Mouse (Mus musculus) ZHBTc4 (cell line): Measurements from ENCODE around the gene Col13a1.
A peak's percentile ranks its signal among the peaks of the same experiment; 100 is the strongest.

Source experiments
- DNase-seq: peaks from one replicate; pipeline ENCODE4 v3.0.0-alpha.2; 2011; ENCODE audit warnings: low read depth, low spot score

Gene Col13a1

DNA sequence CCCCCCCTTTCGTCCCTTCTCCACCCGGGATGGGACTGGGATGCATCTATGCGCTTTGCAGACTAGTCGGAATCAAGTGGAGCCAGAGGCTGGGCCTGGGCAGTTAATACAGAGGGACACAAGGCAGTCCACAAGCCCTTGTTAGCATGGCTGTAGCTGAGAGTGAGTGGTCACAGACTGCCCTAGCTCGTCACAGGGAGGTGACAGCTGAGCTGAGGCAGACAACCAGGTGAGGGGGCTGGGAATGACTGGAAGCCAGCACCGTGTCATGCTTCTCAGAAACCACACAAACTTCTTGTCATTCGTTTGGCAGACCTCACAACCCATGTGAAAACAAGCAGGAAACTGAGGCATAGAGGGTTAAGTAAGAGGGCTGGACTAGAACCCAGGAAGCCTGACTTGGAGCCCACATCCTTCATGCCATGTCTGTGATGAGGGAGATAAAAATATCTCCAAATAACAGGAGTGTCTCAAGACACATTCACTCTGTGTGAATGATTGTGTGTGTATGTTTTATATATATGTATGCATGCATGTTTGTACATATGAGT lies 10.8 kb downstream of the Col13a1 start:
- DNase-seq, result no peak

DNA sequence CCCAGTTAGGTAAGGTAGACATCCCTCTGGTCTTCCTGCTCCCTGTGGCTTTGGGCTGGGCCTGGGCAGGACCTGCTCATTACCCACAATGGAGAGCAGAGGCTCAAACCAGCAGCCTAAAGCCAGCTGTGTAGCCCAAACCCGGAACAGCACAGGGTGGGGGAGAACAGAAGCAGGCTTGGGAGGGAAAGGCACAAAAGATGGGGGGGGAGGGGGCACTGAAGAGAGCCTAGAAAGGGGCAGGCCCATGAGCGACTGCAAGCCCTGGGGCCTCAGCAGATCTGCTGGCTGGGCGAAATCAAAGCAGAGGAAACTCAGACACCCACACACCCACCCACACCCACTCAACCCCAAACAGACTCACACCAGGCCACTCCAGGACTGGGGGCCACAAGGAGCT lies 11.7 kb downstream of the Col13a1 start:
- peak; percentile 74 for DNase-seq

- no peak for DNase-seq
Measured at GRCm38 (mm10) chr10:61965386-61965841, 13.5 kb downstream of the Col13a1 start.

GRCm38 (mm10) chr10:61956718-61957117 lies 22.2 kb downstream of the Col13a1 start:
- no peak for DNase-seq

- DNase-seq, result no peak
Measured at GRCm38 (mm10) chr10:61953916-61954315, 25.0 kb downstream of the Col13a1 start.

GRCm38 (mm10) chr10:61949542-61949941 lies 29.4 kb downstream of the Col13a1 start:
- no peak for DNase-seq

DNA sequence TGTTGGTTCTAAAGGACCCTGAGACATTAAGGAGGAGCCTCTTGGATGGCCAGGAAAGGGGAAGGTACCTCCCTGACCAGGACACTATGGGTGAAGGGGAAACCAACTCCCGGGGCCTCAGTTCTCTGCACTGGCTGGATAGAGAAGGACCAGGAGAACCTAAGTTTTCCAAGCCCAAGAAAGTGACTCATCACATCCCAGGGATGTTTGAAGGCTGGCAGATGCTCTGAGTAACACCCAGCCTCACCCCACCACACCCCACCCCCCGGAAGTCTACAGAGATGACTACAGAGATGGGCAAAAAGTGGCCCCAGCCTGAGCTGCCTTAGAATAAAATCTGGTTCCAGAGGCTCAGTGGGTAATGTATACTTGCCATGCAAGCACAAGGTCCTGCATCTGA lies 34.5 kb downstream of the Col13a1 start:
- DNase-seq, result no peak

- no peak for DNase-seq
Measured at GRCm38 (mm10) chr10:61943480-61943879, 35.4 kb downstream of the Col13a1 start.

DNA sequence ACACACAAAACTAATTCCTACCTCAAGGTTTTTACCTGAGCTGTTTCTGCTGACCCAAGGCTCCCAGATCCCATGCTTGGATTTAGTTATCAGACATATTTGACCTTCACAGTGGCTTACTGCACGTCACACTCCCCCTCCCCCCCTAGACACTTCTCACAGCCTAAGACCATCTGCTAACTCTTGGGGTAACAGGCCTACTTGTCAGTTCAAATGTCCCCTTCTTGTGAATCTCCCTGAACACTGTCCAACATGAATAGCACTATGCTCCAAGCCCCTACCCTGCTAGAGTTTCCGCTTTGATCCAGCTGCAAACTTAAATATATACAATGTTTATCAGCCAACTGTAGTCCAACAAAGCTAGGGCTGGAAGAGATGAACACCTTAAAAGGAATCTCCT lies 36.2 kb downstream of the Col13a1 start:
- DNase-seq, result no peak

DNA sequence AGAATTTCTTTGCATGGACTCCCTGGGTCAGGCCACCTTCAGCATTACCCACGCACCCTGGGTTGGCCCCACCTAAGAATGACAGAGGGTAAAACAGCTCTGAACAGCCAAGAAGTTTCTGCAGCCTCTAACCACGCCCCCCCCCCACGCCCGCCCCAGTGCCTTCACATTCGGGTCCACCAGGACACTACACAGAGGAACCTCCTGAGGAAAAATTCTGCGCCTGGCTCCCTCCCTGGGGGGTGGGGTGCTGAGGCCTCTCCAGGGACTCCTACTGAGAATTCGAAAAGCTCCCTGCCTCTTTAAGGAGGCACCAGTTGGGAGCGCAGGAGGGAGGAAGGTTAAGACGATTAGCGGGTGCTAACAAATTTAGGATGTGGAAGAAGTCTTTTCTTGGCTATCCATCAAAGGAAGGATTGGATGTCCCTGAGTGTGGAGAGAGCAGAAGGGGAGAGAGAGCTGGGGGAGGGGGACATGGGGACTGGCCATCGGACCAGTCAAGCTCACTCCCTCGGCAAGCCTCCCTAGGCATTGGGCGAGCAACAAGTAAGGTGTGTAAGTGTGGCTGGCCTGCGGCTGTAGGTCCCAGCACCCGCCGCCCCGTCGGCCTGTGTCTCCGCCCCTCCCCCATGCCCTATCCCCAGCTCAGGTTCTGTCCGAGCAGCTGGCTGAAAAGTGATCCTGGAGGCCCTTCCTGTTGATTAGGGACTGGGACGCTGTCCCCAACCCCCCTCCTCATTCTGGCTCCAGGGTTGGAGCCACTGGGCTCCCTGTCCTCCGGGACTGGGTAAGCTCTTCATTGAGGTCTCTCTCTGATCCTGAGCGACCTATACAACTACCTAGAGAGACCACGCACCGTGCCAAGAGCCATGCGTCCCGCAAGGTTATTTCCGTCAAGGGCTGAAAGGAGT lies 42.4 kb downstream of the Col13a1 start:
- DNase-seq, result peak; percentile 66

DNA sequence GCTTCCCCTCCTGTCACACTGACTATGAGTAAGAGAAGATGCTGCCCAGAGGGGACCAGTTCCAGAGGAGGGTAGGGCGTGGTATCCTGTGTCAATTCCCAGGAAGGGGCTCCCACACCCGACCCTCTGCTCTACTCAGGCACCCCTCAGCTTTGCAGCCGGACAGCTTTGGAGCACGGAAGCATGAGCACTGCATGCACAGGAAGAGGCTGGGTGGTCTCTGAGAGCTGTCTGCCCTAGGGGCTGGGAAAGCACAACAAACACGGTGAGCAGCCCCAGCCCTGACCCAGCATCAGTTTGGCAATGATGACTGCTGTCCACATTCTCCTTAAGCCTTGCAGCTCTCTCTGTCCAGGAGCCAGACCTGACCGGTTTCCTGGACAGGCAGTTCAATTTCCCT lies 47.2 kb downstream of the Col13a1 start:
- DNase-seq, result no peak

DNA sequence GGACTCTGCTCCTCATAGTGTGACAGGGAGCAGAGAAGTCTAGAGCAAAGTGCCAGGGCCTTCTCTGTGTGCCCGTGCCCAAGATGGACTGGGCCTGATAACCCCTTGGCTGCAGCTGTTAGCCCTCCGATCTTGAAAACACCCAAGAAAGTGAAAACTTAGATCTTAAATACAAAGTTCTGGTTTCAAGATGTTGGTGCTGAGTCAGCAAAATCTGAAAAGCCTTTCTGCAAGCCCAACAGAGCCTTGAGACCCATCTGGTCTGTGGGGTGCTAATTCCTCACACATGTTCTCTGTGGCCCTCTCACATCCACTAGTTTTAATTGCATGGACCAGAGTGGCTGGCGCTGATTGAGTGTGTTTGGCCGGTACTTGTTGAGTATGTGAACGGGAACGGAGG lies 49.0 kb downstream of the Col13a1 start:
- no peak for DNase-seq

GRCm38 (mm10) chr10:61928725-61929651 lies 49.9 kb downstream of the Col13a1 start:
- peak; percentile 94 for DNase-seq

DNA sequence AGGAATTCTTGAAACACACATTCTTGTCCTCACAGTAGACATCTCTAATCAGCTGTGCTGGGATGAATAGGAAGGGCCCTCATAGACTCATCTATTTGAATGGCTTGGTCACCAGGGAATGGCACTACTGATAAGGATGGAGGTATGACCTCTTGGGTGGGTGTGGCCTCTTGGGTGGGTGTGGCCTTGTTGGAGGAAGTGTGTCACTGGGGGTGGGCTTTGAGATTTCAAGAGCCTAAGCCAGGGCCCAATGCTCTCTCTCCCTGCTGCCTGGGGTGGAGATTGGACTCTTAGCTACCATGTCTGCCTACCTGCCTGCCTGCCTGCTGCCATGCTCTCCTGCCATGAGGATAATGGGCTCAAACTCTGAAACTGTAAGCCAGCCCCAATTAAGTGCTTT lies 53.2 kb downstream of the Col13a1 start:
- peak; percentile 57 for DNase-seq

- DNase-seq, result no peak
Measured at GRCm38 (mm10) chr10:61920655-61921365, 58.1 kb downstream of the Col13a1 start.

DNA sequence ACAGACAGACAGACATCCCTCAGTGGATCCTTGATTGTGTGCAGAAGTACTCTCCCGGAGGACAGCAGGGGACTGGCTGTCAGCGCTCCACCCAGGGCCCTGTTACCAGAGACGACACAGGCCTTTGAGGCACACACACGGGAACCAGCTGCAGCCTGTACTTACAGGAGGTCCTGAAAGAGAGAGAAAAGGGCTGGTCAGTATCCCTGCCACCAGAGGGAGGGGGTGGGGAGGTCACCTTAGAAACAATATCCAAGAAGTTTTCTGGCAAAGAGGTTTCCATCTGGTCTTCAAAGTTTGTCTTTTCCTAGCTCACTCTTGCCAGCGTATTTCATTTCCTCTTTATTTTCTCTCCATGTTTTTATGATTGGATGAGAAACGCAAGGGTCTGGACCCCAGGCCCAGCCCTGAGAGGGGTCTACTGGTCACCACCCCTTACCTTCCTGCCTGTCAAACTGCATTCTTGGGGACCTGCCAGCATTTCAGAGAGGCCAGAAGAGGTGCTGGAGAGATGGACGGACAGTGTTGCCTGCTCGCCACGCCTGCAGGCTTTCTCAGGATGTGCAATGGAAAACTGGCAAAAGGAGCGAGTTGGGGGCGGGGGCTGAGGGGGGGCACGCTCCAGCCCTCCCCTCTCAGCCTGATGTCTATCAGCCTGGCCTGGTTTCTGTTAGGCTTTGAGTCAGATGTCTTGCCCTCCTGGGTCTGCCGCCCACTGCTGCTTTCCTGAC lies 58.8 kb downstream of the Col13a1 start:
- peak; percentile 33 for DNase-seq

GRCm38 (mm10) chr10:61919496-61919895 lies 59.4 kb downstream of the Col13a1 start:
- DNase-seq, result no peak

DNA sequence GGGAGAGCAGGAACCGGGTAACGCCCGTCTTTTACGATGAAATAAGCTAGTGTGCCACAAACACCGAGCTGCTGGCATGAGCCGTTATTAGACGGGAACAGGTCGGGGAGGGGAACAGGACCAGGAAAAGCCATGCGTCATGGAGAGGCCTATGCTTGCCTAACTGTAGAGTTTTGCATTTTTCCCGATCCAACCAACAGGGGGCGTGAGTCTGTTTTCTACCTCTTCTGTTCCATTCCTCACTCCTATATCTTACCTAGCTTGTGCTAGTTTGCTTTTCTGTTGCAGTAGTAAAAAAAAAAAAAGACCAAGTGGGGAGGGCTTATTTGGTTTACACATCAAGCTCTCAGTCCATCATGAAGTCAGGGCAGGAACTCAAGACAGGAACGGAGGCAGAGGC lies 61.8 kb downstream of the Col13a1 start:
- peak; percentile 65 for DNase-seq

GRCm38 (mm10) chr10:61911770-61912169 lies 67.1 kb downstream of the Col13a1 start:
- no peak for DNase-seq

- DNase-seq, result no peak
Measured at GRCm38 (mm10) chr10:61909004-61909403, 69.9 kb downstream of the Col13a1 start.

DNA sequence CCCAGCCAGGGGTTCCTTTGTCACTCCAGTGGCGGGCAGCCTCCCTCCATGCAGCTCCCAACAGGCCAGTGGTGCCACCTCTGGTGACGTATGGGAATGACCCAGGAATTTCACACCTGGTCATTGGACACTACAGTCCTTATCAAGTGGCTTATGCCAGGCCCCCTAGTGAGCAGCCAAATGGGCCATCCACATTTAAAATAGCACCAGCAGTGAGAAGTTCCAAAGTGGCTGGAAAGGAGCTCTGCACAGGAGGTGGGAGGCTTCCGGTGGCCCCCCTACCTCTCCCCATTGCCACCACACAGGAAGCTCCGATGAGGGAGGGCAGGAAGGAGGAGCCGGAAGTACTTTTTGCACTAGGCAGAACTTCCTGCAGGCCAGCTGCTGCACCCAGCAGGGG lies 72.7 kb downstream of the Col13a1 start:
- peak; percentile 92 for DNase-seq
